Mouse (Mus musculus): ENCODE measurements around the gene Dnajb11.

Gene Dnajb11

DNA sequence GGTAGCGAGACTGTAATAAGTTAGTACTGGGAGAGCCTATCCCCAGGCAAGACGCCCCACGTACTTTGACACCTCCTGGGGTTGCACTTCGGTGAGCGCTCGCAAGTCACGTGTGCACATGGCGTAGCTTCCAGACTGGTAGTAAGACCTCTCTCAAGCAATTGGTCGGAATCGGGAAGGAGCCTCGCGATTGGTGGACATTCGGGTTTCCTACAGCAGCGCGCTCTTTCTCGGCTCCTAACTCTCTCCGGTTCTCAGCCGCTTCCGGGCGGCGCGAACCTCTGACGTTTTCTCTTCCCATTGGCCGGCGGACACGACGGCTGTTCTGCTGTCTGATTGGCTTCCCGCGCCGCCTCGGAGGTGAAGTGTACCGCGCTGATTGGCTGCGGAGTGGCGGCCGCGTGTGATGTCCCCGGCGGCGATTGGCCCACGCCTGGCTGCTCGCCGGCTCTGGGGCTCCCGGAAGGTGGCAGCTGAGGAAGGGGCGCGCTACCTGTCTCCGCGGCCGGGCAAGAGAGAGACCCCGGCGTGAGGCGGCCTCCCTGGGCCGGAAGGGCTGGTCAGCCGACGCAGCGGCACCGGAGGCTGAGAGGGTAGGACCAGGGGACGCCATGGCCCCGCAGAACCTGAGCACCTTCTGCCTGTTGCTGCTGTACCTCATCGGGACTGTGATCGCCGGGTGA is at the start of gene Dnajb11, which contains the start of gene Tbccd1:
Dnajb11 (plus strand) TSS at position 415 of the 683 bp plus-strand sequence.
Tbccd1 (minus strand) TSS at position 239 of the 683 bp plus-strand sequence.
- DNase-seq: peak; percentile 97 to 99

DNA sequence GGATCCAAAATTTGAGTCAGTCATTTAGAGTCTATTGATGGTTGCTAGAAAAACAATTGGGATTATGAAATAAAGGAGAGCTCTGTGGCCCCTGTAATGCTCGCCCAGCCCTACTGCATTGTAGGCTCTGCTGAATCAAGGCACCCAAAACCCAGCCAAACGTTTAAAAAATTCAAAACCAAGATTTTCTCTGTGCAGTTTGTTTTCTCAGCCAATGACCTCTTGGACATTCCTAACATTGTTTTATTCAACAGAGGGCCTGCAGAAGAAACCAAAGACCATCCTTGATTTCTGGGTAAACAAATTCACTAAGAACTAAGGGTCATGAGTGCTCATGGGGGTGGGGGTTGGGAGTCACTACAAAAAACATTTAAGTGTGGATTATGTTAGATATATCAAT is 46.2 kb upstream of the Dnajb11 start, which contains the start of gene Crygs:
Crygs (minus strand) TSS at position 101 of the 400 bp plus-strand sequence.
- DNase-seq: no peak

DNA sequence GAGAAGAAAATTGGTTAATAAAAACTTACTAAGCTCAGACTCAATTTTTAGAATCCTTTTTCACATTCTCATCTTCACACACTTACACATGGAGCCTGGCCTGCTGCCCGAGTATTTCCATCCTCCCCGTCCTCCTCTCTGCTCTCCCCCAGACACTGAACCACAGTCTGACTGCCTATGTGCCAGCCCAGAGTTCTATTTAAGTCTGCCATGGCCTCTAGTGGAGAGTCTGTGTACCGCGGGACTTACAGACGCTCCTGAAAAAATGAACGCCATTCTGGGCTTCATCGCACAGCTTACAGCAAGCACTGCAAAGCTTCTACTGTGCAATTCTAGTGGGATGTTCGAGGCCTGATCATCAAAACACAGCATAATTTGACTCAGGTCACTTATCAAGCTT is 36.9 kb upstream of the Dnajb11 start:
- DNase-seq: no peak

DNA sequence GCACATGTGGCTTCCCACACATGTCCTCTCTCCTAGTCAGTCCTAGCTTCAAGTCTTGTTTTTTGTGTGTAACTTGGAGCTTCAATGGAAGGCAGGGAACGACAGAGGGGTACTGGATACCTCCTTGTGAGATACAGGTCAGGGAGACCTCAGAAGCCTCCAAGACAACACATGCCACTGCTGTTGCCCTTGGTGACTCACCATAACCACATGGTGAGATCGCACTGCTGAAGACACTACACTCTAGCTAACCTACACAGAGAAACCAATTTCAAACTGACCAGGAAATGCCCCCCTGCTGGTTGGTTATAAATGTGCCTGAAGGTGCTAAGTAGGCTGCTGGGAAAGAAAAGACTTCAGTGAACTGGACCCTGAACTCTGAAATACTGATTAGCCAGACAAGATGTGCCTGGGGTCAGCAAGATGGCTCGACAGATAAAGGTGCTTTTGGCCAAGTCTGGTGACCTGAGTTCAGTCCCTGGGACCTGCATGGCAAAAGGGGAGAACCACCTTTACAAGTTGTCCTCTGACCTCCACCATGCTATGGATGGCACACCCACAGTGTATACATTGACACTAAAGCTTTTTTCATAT is 24.6 kb upstream of the Dnajb11 start:
- no peak for DNase-seq

DNA sequence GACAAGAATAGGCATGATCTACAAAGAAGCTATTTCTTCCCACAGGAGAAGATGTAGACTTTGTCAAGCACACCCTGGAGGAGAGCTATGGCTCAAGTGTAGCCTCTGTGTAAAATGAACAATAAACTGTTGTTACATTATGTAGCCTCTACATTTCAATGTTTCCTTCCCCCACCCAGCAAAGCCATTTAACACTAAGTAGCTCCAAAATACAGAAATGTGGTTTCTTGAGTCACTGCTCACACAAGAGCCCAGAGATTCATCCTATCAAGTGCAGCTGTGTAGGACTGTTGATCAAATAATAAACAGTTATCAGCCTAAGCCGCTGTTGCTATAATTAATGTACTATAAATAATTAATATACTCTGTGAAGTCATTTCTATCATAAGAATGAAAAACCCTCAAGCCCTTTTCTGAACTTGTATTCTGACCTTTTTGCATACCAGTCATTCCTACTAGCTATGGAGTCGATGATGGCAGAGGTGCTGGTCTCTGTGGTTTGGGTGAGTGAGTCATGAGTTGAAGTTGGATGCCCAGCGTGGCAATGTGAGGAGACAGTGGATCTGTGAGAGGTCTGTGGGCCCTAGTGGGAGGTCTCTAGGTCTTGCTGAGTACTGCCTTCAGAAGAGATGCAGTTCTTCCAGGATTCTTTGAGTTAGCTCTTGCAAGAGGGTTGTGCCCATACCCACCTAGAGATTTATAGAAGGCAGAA is 18.3 kb upstream of the Dnajb11 start:
- DNase-seq: no peak

DNA sequence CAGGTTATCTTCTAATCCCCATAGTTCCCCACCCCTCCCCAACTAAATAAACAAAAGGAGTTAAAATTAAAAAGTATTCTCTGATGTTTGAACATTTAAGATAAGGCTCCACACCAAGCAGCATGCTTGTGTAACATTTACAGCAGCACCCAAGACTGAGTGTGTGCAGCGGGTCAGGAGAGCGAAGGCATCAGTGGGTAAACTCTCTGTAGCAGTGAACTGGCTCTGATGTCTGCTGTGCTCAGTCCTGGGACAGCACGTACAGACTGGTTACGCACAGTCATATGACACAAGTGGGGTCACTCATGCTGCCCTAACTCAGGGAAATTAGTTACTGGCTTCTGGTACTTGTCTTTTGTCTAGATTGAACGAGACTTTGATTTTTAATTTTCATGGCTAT is 14.8 kb upstream of the Dnajb11 start:
- DNase-seq: no peak

DNA sequence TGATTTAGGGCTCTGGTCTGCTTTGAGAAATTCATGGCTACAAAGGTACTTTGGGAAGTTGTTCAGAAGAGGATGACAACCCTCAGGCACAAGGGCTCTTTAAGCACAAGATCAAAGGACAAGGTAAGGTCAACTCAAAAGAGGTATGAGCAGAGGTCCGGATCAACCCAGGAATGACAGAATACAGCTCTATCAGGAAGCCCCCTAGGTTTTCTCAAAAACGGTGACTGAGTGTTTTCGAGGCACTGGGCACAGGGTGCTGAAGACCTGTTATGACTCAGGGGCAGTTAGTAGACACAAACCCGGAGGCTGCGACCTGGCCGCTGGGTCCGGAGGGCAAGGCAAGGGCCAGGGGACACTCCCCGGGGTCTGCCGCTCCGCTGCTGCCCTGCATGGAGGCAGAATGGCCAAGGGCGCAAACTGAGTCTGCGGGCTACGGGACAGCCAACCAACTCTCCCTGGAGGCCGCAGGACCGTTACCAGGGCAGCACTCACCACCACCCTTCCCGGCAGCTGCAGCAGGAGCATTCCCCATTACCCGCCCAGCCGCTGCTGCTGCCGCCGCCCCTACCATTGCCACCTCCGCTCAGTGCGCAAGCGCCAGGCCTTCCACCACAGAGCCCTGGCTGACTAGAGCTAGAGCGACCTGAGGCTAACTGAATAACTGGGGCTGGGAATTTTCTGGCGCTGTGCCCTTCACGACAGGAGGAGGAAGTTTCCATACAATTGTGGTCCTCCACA is 13.4 kb upstream of the Dnajb11 start:
- peak; percentile 20 to 32 for DNase-seq

DNA sequence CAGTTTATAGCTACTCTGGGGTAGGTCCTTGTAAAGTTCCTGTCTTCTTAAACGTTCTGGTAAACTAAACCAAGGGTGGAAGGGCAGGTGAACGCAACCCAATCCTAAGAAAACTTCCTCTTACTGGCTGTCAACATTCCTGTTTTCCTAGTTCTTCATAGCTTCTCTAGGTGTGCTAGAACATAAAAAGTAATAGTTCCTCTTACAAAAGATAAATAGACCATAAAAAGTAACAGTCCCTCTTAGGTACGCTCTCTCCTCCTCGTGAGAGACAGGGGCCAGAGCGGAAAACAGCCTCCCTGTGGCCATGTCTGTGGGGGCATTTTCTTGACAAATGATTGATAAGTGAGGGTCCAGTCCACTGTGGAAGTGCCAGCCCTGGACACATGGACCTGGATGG is 12.8 kb upstream of the Dnajb11 start:
- DNase-seq: no peak

DNA sequence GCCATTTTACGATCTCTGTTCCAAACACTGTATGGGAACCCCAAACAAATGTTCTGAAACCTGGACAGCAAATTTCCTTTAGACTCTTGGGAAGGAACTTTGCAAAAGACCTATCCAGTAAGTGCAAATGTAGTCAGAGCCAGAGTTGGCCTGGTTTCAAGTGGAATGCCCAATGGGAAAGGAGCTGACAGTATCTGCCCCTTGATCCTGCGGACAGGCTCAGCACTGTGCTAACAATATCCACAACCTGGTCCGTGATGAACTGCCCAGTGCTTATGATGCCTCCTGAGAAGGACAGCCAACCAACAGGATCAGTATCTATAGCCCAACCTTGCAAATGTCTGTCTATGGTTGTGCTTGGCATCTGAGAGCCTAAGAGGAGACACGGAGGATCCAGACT is 12.2 kb upstream of the Dnajb11 start:
- no peak for DNase-seq

DNA sequence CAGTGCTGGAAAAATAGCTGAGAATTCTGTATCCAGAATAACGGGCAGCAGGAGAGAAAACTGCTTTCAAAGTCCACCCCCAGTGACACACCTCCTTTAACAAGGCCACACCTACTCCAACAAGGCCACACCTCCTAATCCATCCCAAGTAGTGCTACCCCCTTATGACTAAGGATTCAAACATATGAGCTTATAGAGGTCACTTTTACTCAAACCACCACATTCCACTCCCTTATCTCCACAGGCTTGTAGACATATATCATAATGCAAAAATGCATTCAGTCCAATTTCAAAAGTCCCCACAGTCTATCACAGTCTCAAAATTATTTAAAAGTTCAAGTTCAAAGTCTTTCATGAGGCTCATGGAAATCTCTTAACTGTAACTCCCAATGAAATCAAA is 10.0 kb upstream of the Dnajb11 start:
- DNase-seq: no peak

DNA sequence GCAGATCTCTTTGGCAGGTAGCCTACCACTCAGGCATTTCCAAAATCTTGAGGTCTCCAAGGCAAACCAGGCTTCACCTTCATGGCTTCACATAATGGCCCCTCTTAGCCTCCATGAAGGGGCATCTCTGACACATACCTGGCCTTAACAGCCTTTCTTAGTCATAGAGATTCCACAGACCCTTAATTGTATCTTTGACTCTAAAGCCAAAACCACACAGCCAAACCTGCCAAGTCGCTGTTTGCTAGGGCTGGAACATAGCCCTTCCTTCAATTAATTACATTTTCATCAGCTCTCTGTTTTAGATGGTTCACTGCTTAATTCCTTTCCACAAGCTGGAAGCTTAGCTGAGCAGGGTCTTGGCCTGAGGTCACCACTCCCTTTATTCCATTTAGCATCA is 9.3 kb upstream of the Dnajb11 start:
- DNase-seq: no peak

DNA sequence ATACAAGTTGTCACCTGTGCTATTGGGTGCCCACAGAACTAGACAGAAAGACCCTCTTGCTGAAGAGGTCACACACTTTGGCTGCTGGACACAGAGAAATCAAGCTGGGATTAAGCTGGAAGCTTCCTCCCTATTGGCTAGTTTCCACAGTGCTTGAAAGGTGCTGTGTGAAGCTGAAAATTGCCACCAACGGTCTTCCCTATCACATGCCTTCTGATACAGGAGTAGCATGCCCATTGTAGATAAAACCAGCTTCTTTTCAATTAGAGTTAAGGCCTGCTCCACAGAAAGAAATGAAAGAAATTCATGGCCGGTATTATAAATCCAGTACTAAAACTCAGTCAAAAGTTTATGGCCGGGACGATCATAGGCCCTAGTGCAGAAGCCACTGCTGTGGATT is 4.9 kb upstream of the Dnajb11 start:
- DNase-seq: no peak

DNA sequence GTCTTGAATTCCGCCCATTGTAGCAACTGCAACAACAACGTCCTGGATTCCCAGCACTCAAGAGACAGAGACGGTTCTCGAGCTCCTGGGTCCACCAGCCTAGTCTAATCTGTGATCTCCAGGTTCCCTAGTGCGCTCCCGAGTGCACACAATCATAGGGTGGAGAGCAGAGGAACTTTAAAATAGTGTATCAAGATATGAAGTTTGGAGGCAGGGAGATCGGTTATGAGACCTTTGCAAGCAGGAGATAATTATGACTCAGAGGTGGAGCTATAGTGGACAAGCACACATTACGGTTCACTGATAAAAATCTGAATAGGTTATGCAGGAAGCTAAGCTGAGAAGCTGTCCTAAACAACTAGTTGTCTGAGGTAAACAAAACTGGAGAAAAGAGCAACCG is 872 bp upstream of the Dnajb11 start:
- no peak for DNase-seq

DNA sequence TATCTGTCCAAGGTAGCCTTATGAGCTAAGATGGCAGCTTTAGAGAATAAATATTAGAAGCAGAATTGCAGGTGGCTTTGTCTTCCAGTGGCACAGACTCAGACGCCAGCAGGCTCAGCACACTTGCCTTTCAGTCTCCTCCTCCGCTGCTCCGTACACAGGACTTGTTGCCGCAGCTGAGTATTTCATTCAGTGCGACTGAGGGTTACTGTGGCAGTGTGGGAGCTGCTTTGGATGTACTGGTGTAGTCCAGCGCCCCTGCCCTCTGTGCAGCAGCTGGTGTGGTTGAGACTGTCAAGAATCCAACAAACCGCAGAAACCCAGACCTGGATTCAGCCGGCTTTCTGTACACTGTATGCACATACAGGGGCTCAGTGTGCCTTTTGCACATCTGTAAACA is 14.8 kb downstream of the Dnajb11 start:
- no peak for DNase-seq

DNA sequence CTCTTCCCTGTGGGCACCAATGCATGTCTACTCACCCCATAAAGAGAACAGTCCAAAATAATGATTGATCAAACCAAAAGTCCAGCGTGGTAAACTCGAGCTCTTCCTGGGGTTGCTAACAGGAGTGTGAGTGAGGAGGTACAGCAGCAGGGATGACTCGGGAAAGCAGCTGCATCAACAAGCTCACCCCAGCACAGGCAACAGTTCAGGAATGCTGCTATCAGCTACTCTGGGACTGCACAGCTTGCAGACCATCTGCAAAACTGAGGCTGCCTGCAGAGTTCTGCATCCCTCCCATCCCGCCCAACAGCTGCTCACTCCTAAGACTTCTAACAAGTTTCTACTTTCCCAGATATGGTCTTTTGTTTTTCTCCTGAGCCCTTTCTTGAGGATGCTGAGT is 15.7 kb downstream of the Dnajb11 start:
- DNase-seq: no peak

DNA sequence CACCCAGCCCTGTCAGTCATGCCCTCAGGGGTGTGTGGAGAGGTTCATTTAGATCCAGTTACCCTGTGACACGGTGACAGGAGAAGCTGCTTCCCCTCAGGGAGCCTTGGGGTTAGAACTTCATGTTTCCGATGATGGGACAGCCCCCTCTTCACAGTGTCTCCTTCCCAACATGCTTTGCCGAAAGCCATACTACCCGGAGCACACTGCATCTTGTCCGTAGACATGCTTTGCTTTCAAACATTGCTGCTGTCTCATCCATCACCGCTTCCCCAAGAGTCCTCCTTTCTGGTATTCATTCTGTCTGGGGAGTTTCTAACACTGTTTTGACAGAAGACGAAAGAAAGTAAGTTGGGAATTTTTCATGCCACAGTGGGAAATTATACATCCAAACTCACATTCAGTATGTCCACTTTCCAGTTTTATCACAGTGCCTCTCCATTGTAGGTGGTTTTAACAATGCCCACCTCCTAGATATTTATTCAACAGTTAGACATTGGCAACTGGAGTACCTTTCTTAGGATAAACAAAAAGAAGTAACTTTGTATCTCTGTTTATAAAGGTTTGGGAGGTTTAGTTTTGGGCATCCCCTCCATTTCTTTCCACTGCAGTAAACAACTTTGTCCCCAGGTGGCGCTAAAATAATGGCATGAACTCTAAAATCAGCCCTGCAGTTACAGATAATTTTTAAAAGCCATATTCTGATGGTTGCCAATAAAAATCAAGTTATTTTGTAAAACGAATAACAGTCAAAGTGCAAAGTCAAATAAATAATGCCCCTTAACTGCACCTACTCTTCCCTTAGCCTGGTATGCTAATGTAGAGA is 18.8 kb downstream of the Dnajb11 start:
- DNase-seq: peak in 1 of 2 experiments; percentile 14

DNA sequence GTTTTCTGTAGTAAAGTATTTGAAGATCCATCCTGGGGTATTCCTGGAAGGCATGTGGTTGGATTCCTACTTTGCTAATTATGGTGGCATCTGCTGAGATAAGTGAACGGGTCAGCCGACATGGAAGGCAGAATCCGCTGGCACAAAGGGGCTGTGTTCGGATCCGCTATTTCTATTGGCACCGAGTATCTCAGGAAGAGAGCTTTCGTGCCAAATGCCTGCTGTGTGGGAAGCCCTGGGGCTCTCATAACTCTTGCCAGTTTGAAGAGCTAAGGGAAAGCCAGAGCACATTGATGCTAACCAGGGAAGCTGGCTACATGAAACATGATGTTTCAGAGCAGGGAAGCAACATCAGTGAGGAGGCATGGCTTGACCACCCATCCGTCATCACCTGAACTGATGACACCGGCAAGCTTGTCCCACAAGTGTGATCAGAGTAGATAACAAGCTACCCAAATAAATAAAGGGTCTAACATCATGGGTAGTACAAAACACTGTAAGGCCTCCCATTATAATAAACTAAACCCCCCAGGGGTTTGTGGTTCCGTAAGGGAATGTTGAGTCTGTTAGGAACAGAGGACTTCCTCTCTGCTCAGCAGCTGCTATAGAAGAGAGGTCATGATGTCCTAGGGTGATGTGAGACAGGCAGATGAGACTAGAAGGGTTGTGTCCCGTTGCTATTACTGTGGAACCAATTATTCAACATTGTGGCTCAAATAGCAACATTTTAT is 20.2 kb downstream of the Dnajb11 start:
- DNase-seq: no peak

DNA sequence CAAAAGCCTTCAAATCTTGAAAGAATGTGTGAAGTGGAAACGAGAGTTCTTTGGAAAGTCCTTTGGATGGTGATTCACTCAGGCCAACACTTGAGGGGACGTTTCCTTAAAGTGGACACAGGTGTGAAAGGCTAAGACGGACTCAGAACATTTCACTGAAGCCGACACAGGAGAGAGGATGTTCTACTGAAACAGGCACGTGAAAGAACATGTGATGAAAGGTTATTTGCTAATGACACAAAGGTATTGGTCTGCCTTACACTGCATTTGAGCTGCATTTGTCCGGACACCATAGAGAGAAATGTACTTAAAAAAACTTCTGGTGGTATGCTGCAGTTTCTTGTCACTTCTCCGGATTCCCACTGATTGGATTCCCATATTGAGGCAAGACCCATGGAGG is 21.1 kb downstream of the Dnajb11 start:
- no peak for DNase-seq

DNA sequence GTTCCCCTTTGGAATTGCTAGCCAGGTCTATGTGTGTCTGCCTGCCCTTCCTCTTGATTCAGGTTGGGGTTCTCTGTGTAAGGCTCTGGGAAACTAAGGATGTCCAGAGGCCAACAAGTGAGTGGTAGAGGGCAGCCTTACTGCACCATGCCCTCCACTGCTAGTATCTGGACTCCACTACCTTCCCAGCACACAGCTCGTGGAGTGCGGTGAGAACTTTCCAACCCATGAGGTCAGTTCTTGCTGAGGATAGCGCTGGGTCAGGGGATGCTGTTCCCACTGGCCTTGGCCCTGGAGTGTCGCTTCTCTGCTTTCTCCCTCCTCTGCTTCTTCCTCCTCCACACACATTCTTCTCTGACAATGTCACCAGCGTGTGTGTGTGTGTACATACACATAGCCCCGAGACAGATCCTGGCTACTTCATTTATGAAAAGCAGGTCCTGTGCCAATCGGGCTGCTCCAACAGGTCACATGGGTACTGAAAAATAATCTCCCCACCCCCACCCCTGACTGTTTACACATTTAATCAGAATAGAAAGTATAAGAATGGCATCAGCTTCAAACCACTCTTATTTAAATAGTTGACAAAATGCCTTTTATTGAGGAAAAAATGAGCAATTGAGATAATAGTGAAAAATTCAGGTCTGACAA is 22.4 kb downstream of the Dnajb11 start:
- no peak for DNase-seq

DNA sequence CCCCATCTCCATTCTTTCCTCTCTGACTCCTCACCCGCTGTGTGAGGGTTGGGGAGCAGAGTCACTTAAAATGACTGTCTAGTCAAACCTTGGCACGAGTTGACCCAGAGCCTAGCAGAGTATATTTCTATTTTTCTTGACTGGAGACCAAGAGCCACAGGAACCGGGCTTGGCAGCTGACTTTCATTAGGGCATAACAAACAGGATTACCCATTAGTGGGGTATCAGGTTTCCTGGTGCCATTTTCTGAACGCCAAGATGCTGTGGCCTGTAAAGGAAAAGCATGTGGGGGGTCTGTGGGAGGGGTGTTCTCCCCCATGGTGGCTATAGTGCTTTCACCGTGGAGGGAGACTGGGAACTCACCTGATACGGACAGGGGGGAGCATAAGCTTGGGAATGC is 23.3 kb downstream of the Dnajb11 start:
- no peak for DNase-seq

DNA sequence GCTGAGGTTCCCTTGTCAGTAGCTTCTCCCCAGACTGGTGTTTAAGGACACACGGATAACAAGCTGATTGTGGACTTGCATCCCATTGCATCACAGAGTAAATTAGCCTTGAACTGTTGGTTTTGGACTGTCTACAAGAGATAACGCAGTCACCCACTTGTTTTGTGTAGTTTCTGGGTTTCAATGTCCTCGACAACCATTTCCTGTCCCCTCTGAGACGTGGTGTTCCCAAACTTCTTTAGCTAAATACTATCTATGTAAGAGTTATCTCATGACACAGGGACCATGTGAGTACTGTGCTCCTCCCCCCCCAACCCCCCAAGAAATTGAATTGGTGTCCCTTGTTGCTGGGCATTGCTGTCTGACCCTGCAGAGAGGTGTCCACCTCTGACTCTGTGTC is 23.8 kb downstream of the Dnajb11 start:
- DNase-seq: no peak
